Mouse (Mus musculus) liver, adult 2 months (tissue): ENCODE measurements around the gene Scube3.

Experiments used
- CTCF ChIP-seq: fragments of 200-500 bp; IDR thresholded peaks from 2 replicates; pipeline ENCODE4 v1.5.1; 2011; ENCODE audit warnings: low read depth, low read length, control low read depth
- POLR2A ChIP-seq: fragments of 200-500 bp; IDR thresholded peaks from 2 replicates; pipeline ENCODE4 v1.6.1; 2011; ENCODE audit warnings: low read length, control low read depth; ENCODE audit not compliant: insufficient read depth; ENCODE audit errors: extremely low read depth

GRCm38 (mm10) chr17:28135496-28135895 lies 6.4 kb upstream of the Scube3 start:
- TF ChIP-seq POLR2A: no peak
- TF ChIP-seq CTCF: no peak
